Mouse (Mus musculus): Measurements from ENCODE around the gene Smarce1. TPM values are rescaled to one million over a fixed set of nuclear protein-coding genes. Genes with fewer than 3 reads are reported as not detected.

The Smarce1 gene
- total and polyA plus RNA-seq, 3 experiments: 243 to 277 TPM; not detected in 1

DNA sequence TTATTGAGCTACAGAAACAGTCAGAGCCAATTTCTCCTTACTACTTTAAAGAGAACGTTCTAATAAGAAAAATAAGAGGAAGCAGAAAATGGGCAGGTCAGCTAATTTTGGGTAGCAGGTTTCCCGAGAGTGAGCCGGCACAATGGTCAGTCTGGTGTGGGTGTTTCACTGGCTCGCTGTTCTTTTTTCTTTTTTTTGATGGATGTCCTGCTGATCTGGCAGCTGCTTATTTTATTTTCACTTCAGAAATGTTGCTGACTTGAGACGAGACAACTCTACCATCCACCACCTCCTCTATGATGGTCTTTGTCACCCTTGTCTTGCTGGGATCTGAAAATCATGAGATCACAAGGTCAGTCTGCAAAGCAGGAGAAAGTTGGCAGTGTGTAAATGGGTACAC is 49.2 kb upstream of the Smarce1 start:
- Histone ChIP-seq H3K36me3 (ENCODE audit: control insufficient read depth in 1 of 2, insufficient read depth in 2 of 2, low read length in 2 of 2) (no peaks in the 10 kb centered on the region), H3K27me3 (ENCODE audit: control insufficient read depth in 1 of 2, insufficient read depth in 2 of 2, low read length in 2 of 2) (peaks cover 6 to 13% of the 10 kb centered on the region in 2 experiments), H3K9ac (ENCODE audit: control insufficient read depth, low read depth, low read length, poor library complexity, severe bottlenecking) (no peak overlapping the region), H3K9me3 (replicated peaks; ENCODE audit: insufficient read depth, low read length) (no peaks in the 10 kb centered on the region), H3K79me2 (ENCODE audit: control insufficient read depth, insufficient read depth, low read length, poor library complexity) (no peaks in the 10 kb centered on the region), H3K27ac (ENCODE audit: control insufficient read depth, low read depth, low read length) (no peak overlapping the region), H3K4me1 (ENCODE audit: control insufficient read depth in 1 of 2, insufficient read depth in 2 of 2, low read length in 2 of 2) (no peaks in the 10 kb centered on the region), H3K4me3 (ENCODE audit: control insufficient read depth in 1 of 2, insufficient read depth in 1 of 2, low read depth in 2 of 2, low read length in 2 of 2) (no peak overlapping the region)
- no peak for DNase-seq (ENCODE audit: low read depth, low spot score)
- TF ChIP-seq MXI1 (IDR thresholded peaks at IDR 0.05; ENCODE audit: low read depth, low read length): no peak
- no peak for TF ChIP-seq MYC (IDR thresholded peaks at IDR 0.05; ENCODE audit: low read depth, low read length)
- no peak for TF ChIP-seq HCFC1 (IDR thresholded peaks at IDR 0.05; ENCODE audit: low read depth, low read length)
- TF ChIP-seq RCOR1 (IDR thresholded peaks at IDR 0.05; ENCODE audit: low read depth, low read length): no peak
- TF ChIP-seq RAD21 (IDR thresholded peaks at IDR 0.05; ENCODE audit: low read depth, low read length): no peak
- no peak for TF ChIP-seq ZKSCAN1 (IDR thresholded peaks at IDR 0.05; ENCODE audit: low read depth, low read length)
- TF ChIP-seq ELF1 (IDR thresholded peaks at IDR 0.05; ENCODE audit: low read depth, low read length): no peak
- no peak for TF ChIP-seq TAL1 (IDR thresholded peaks at IDR 0.05; ENCODE audit: low read length)
- no peak for TF ChIP-seq MYB (IDR thresholded peaks at IDR 0.05; ENCODE audit: low read depth, low read length)
- no peak for TF ChIP-seq E2F4 (IDR thresholded peaks at IDR 0.05; ENCODE audit: borderline replicate concordance, low read depth, low read length)
- TF ChIP-seq SMC3 (IDR thresholded peaks at IDR 0.05; ENCODE audit: low read depth, low read length): no peak
- TF ChIP-seq NELFE (IDR thresholded peaks at IDR 0.05; ENCODE audit: low read depth, low read length): no peak
- TF ChIP-seq TCF12 (IDR thresholded peaks at IDR 0.05; ENCODE audit: low read depth, low read length): no peak
- no peak for TF ChIP-seq BHLHE40 (IDR thresholded peaks at IDR 0.05; ENCODE audit: borderline replicate concordance, low read depth, low read length)

DNA sequence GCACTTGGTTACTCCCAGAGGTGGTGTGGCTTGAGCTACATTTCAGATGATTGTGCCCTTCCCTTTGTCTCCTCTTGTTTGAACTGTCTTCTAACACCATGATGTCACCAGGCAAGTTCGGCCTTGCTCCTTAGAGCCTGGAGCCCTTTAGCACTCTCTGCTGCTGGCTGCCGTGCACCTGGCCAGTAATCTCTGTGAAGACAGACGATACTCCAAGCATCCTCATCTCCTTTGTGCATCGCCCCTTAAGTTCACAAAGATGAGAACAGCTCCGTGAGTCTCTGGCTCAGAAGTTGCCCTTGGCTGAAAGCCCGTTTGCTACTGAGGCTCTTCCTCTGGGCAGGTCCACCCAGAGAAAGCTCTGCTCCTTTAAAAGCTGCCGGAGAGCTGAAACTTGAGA is 46.0 kb upstream of the Smarce1 start:
- Histone ChIP-seq H3K9me3 (replicated peaks; ENCODE audit: insufficient read depth, low read length) (no peaks in the 10 kb centered on the region), H3K79me2 (ENCODE audit: control insufficient read depth, insufficient read depth, low read length, poor library complexity) (no peaks in the 10 kb centered on the region), H3K27ac (ENCODE audit: control insufficient read depth, low read depth, low read length) (no peak overlapping the region), H3K27me3 (ENCODE audit: control insufficient read depth in 1 of 2, insufficient read depth in 2 of 2, low read length in 2 of 2) (peaks cover 9% of the 10 kb centered on the region in 2 experiments), H3K9ac (ENCODE audit: control insufficient read depth, low read depth, low read length, poor library complexity, severe bottlenecking) (no peak overlapping the region), H3K4me1 (ENCODE audit: control insufficient read depth in 1 of 2, insufficient read depth in 2 of 2, low read length in 2 of 2) (no peaks in the 10 kb centered on the region), H3K36me3 (ENCODE audit: control insufficient read depth in 1 of 2, insufficient read depth in 2 of 2, low read length in 2 of 2) (no peaks in the 10 kb centered on the region), H3K4me3 (ENCODE audit: control insufficient read depth in 1 of 2, insufficient read depth in 1 of 2, low read depth in 2 of 2, low read length in 2 of 2) (no peak overlapping the region)
- TF ChIP-seq SIN3A (IDR thresholded peaks at IDR 0.05; ENCODE audit: low read length) (no peak), MYC (IDR thresholded peaks at IDR 0.05; ENCODE audit: low read depth, low read length) (no peak), RCOR1 (IDR thresholded peaks at IDR 0.05; ENCODE audit: low read depth, low read length) (no peak), ZMIZ1 (IDR thresholded peaks at IDR 0.05; ENCODE audit: low read depth, low read length) (no peak), USF1 (IDR thresholded peaks at IDR 0.05; ENCODE audit: low read depth, low read length) (no peak)
- DNase-seq (ENCODE audit: low read depth, low spot score): no peak

All from MEL (cell line).